Mouse (Mus musculus): ENCODE data around the gene Phldb1.
"Not testable (repeated sequence)": the region's sequence is repeated elsewhere in the genome, so short reads cannot be mapped to it uniquely, and the experiment has no call there.

The Phldb1 gene

GRCm38 (mm10) chr9:44653896-44654295 lies 81.1 kb downstream of the Phldb1 start:
- in situ Hi-C loops (cut with MboI, MseI): loop anchor here (5.0 kb wide), 1 partner anchor 202 kb away; the partner anchor contains the start of gene Upk2

- in situ Hi-C loops (cut with MboI, MseI): loop anchor here (5.0 kb wide), 1 partner anchor 200 kb away; the partner anchor contains the start of gene Upk2
These were observed 83.0 kb downstream of the Phldb1 start for GRCm38 (mm10) chr9:44652027-44652426.

GRCm38 (mm10) chr9:44648881-44649281 lies 86.1 kb downstream of the Phldb1 start:
- in situ Hi-C loops (cut with MboI, MseI): no loop called here

GRCm38 (mm10) chr9:44647656-44648055 lies 87.3 kb downstream of the Phldb1 start:
- in situ Hi-C loops (cut with MboI, MseI): no loop called here

- in situ Hi-C loops (cut with MboI, MseI): no loop called here
These were observed 88.0 kb downstream of the Phldb1 start for GRCm38 (mm10) chr9:44647026-44647425.

- in situ Hi-C loops (cut with MboI, MseI): no loop called here
These were observed 88.6 kb downstream of the Phldb1 start for GRCm38 (mm10) chr9:44646366-44646765.

- in situ Hi-C loops (cut with MboI, MseI): no loop called here
These were observed 89.1 kb downstream of the Phldb1 start for GRCm38 (mm10) chr9:44645924-44646323.

- in situ Hi-C loops (cut with MboI, MseI): no loop called here
These were observed 89.5 kb downstream of the Phldb1 start for GRCm38 (mm10) chr9:44645481-44645880.

GRCm38 (mm10) chr9:44644186-44644585 lies 90.8 kb downstream of the Phldb1 start:
- in situ Hi-C loops (cut with MboI, MseI): no loop called here

- in situ Hi-C loops (cut with MboI, MseI): no loop called here
These were observed 91.9 kb downstream of the Phldb1 start for GRCm38 (mm10) chr9:44643103-44643502.

- in situ Hi-C loops (cut with MboI, MseI): no loop called here
These were observed 93.4 kb downstream of the Phldb1 start for GRCm38 (mm10) chr9:44641616-44642015.

GRCm38 (mm10) chr9:44640646-44641357 lies 94.2 kb downstream of the Phldb1 start:
- in situ Hi-C loops (cut with MboI, MseI): no loop called here

GRCm38 (mm10) chr9:44640028-44640427 lies 95.0 kb downstream of the Phldb1 start:
- in situ Hi-C loops (cut with MboI, MseI): not testable (repeated sequence)

GRCm38 (mm10) chr9:44638726-44639125 lies 96.3 kb downstream of the Phldb1 start:
- in situ Hi-C loops (cut with MboI, MseI): not testable (repeated sequence)

GRCm38 (mm10) chr9:44637551-44638169 lies 97.3 kb downstream of the Phldb1 start:
- in situ Hi-C loops (cut with MboI, MseI): no loop called here
